Mouse (Mus musculus) heart, postnatal 0 days (tissue): ENCODE results near the gene Sirpa.

ENCODE experiments used
- CTCF ChIP-seq: IDR thresholded peaks from 2 replicates; pipeline ENCODE4 v1.5.1; 2016; ENCODE audit warnings: antibody characterized with exemption, control low read depth, low read depth
- EP300 ChIP-seq: IDR thresholded peaks from 2 replicates; pipeline ENCODE4 v1.6.1; 2016; ENCODE audit warnings: antibody characterized with exemption, low read depth

DNA sequence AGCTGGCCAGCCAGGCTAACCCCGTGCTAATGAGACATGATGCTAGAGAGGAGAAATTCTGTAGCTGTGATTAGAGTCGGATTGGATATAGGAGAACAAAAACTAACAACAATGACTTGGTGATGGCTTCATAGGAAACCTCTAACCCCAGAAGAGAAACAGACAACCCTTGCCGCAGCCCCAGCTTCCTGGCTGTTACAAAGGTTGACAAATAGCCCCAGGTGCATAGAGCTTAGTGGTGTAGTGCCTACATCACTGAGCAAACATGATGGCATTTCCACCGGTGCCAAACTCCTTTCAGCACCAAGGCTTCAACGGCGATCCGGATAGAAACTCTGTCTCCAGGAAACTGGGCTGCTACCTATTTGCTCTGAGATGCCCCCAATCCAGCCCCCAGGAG, 47.0 kb upstream of the Sirpa start:
- TF ChIP-seq EP300 (no peak), CTCF (no peak)
